Mouse (Mus musculus): ENCODE results near the gene Angptl4.
A peak's percentile ranks its signal among the peaks of the same experiment; 100 is the strongest.

The Angptl4 gene

DNA sequence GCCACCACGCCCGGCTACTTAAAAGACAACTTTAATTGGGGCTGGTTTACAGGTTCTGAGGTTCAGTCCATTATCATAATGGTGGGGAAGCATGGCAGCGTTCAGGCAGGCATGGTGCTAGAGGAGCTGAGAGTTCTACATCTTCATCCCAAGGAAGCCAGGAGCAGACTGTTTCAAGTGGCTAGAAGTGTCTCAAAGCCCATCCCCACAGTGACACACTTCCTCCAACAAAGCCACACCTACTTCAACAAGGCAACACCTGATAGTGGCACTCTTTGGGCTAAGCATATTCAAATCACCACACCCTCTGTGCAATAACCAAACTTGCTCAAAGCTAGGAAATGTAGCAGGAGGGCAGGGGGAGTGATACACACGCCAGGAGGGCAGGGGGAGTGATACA, 22.6 kb upstream of the Angptl4 start:
- DNase-seq (ENCODE audit: low spot score) = no peak

DNA sequence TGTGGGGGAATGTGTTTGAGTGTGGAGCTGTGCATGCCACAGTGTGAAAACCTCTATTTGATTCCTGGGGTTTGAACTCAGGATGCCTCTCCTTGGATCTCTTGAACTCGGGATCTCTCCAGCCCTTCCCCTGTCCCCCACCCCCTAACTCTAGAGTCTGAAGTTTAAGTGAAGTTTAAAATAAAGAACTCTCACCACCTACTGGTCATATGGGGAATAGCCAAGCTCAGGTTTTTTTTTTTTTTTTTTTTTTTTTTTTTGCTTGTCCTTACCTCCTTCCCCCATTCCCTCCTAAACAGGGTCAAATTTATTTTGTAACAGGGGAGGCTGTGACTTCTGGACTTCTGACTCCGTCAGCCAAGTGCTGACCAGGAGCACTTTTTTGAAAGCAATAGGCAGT, 20.6 kb upstream of the Angptl4 start:
- no peak for DNase-seq (ENCODE audit: low spot score)

- DNase-seq (ENCODE audit: low spot score) = no peak
Observed at GRCm38 (mm10) chr17:33799277-33799676, 17.6 kb upstream of the Angptl4 start.

- DNase-seq (ENCODE audit: low spot score) = no peak
Observed at GRCm38 (mm10) chr17:33798306-33798705, 16.7 kb upstream of the Angptl4 start.

DNA sequence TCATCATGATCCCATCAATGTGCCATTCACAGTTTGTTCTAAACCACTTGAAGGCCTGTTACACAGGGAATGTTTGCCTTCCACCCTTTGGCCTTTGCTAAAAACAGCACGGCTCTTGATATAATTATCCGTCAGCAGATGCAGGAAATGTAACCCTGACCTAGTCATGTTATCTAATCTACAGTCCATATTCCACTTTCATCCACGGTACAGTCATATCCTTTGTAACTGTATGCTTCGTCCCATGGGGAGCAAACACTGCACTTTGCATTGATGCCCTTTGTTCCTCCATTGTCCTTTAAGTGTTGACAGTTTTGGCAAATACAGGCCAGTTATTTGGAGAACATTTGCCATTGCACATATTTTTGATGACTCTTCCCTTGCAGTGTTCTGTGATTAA, 7.1 kb upstream of the Angptl4 start:
- DNase-seq (ENCODE audit: low spot score) = no peak

DNA sequence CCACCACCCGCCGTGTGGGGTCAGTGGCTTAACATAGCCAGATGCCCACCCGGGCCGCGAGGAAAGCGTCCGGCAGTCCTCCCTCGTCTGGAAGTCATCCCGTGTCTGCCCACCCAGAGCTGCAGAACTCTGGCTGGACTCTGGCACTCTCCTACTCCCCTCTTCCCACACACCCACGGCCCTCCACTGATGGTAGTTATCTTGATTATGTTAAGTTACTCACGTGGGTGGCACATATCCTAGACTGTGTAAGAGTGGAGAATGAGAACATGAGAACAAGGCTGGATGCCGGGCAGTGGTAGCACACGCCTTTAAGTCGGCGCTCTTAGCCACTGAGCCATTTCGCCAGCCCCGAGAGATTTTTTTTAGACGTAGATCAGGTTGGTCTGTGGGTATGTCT, 4.7 kb upstream of the Angptl4 start:
- DNase-seq (ENCODE audit: low spot score) = no peak

DNA sequence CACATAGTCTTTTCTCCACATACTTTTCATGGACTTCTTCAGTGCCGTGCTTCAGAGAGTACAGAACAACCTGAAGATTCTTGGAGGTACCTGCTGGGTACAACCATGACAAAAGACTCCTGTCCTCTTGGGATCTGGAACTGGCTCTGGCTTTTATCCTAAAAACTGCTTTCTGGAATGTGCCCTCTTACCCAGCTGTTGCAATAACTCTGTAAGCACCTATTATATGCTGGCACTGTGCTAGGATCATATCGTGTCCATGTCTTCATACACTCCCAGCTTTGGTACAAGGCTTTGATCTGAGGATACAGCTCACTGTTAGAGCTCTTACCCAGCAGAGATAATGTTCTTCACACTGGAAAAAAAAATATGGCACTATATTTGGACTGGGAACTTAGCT, 3.3 kb upstream of the Angptl4 start:
- DNase-seq (ENCODE audit: low spot score) = no peak

DNA sequence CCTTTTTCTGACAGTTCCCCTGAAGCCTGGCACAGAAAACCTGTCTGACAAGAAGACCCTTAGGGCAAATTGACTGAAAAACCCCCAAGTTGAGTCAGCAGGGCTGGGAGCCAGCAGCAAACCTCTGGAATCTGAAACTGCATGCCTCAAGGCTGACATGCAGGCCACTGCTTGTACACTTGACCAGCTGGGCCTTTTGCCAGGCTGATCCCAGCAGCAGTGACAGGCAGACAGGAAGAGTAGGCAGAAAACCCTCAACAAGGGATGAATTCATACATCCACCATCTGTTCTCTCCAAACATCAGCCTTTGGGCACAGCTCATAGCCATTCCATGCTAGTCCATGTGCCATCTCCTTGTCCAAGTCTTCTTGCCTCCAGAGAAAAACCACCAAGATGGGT, 1.8 kb upstream of the Angptl4 start:
- DNase-seq (ENCODE audit: low spot score) = peak; percentile 45

DNA sequence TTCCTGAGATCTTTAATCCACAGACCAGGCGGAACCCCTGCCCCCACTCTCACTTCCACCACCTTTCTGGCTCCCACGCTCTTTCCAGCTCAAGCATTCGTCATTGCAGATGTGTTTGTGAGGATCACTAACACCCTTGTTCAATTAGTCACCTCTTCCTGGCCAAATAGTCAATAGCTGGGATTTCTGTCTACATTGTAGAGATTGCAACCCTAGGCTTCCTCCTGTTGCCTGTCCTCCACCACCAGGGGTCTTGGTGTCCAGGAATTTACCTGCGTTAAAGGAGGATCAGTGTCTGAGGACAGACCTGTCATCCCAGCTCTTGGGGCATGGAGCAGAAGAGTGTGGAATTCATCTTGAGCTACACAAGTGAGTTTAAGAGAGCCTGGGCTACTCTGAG, 437 bp upstream of the Angptl4 start:
- no peak for DNase-seq (ENCODE audit: low spot score)

DNA sequence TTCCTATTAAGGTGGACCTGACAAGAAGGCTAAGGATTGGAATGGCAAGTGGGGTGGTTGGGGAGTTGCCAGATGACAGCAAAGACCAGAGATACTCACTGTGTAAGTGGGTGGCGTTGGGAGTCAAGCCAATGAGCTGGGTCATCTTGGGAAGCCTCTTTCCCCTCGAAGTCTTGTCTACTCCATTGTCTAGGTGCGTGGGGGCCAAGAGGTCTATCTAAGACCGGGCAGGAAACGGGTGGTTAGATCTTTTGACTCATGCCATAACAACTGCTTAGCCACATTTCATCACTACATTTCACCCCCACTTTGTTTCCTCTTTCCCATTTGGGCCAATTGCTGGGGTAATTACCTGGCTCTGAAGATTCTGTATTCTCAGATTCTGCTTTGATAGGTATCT, 1.2 kb downstream of the Angptl4 start:
- DNase-seq (ENCODE audit: low spot score) = peak; percentile 41

DNA sequence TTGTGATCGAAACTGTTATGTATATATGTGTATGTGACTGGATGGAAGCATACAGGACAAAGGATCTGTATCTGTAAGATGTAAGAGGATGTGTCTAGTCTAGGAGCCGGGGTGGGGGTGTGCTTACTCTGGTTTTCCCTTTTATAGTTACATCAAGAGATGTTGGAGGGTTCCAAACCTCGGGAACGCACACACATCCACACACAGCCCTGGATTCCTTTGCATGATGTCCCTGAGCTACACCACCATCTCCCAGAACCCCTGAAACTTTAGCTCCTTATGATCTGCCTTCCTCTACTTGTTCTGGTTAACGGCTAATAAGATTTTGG, 1.7 kb downstream of the Angptl4 start:
- DNase-seq (ENCODE audit: low spot score) = no peak

DNA sequence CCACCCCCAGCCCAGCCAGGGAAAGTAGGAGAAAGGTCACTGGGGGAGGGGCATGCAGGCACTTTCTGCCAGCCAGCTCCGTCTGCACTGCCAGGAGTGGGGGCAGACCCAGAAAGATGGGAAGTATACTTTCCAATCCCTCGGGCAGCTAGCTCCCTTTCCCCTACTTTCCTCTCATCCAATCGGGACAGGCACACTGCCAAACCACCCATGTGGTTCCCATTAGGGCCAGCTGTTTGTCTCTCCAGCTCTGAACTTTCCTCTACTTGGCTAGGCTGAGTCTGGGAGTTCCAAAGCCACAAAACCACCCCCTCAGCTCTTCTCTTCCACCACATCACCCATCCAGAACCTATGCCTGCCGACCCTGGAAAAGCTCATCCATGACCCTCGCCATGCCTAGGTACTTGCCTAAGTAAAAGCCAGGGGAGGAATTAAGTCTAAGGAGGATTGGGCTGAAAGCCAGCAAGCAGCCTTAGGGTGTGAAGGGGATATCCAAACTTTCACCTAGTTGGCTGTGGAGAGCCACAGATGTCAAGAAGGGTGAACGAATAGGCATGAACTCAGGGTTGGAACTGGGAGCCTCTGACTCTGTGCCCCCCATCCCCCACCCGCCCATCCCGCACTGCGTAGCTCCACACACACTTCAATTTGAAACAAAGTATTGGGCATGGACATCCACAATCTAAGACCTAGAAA, 2.2 kb downstream of the Angptl4 start:
- peak; percentile 85 for DNase-seq (ENCODE audit: low spot score)

GRCm38 (mm10) chr17:33775287-33775686, 6.3 kb downstream of the Angptl4 start:
- DNase-seq (ENCODE audit: low spot score) = no peak

- DNase-seq (ENCODE audit: low spot score) = no peak
Observed at GRCm38 (mm10) chr17:33774573-33775155, 7.0 kb downstream of the Angptl4 start.

GRCm38 (mm10) chr17:33773871-33774572, 7.6 kb downstream of the Angptl4 start:
- no peak for DNase-seq (ENCODE audit: low spot score)

DNA sequence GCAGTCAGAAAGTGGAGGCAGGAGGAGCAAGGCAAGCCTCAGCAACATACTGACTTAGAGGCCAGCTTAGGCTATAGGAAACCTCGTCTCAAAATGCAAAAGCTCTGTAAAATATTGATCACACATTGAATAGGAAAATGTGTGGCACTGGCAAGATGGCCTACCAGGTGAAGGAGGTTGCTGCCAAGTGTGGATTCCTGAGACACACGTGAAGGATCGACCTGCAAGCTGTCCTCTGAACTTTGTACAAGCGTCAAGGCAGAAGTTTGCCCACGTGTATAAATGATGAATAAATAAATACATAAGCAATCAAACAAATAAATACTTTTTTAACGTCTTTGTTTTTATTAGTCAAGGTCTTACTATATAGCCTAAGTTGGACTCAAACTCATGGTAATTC, 8.2 kb downstream of the Angptl4 start:
- DNase-seq (ENCODE audit: low spot score) = no peak

GRCm38 (mm10) chr17:33771617-33772016, 10.0 kb downstream of the Angptl4 start:
- DNase-seq (ENCODE audit: low spot score) = no peak

DNA sequence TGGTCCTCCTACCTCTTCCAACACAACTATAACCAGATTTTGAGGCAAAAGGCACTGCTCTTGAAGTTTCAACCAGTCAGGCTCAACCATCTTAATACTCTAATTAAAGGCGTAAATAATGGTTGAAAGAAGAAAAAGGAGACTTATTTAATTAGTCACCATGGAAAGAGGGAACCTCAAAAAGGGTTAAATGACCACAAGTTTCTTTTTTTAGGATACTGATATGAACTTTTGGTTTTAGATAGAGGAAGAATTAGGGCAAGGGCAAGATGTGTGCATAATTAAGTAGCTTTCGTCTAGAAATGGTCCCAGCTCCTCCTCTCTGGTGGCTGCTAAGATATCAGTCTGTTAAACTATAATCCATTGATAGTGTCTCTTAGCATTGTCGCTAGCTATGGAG, 15.2 kb downstream of the Angptl4 start:
- no peak for DNase-seq (ENCODE audit: low spot score)

GRCm38 (mm10) chr17:33760255-33761165, 21.1 kb downstream of the Angptl4 start, which contains the start of gene Rab11b:
Gene Rab11b (minus strand): TSS chr17:33760530.
- peak; percentile 100 for DNase-seq (ENCODE audit: low spot score)

GRCm38 (mm10) chr17:33759767-33760254, 21.8 kb downstream of the Angptl4 start:
- DNase-seq (ENCODE audit: low spot score) = peak; percentile 94

DNA sequence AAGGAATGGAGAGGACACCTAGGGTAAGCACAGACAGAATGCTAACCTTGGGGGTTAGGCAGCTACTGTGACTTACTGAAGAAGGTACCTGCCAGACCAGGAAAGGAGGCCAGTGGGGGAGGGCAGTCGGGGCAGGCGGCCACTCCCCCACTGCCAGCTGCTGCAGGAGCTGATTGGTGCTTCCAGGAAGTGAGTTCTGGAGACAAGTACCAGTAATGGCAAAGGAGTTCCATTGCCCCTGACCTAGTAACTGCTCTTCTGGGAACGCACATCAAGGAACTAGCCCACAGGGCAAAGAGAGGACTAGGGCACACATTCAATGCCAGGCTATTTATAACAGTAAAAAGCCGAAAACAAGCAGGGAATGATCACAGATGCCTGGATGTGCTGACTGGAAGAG, 24.4 kb downstream of the Angptl4 start:
- DNase-seq (ENCODE audit: low spot score) = no peak

- DNase-seq (ENCODE audit: low spot score) = no peak
Observed at GRCm38 (mm10) chr17:33756108-33756790, 25.4 kb downstream of the Angptl4 start.

Measured in testis, postnatal 14 days (tissue).